Mouse (Mus musculus): ENCODE data around the gene Gm10490. TPM values are rescaled to one million over a fixed set of nuclear protein-coding genes. Genes with fewer than 3 reads are reported as not detected.

Gm10490 gene
- total RNA-seq, 4 experiments from 2014 or later, result not detected

DNA sequence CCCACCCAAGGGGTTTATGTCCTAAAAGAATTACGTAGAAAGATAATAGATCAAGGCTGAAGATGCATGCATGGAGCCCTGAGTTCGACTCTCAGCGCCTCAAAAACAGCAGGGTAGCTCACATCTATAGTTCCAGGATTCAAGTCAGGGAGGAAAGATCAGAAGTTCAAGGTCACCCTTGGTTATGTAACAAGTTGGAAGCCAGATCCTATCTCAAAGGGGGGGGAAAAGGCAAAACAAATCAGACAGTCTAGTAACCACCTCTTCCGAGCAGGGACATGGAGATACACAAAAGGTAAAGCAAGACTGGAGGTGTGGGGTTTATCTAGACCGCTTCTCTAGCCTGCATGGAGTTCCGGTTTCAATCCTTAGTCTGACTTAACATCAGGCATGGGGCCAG, 16.9 kb downstream of the Gm10490 start:
- DNase-seq (ENCODE audit: low spot score in 2 of 2), result no peak

DNA sequence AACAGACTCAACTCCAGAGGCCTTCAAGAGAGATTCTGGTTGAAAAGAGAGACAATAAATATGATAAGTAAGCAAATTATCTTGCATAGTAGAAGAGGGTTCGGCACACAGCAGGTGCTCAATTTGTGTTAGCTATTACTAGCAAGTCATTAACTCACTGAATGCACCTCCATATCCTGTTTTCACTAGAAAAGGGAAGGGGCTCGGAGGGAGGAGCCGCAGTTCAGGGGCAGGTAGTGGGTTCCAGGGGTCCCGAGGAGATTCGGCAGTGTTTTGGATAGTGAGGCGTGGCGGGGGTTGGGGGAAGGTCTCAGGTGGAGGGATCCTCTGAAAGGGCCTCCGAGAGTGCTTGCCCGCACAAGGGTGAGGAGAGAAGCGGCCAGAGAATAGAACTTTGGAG, 17.8 kb downstream of the Gm10490 start:
- DNase-seq (ENCODE audit: low spot score in 2 of 2), result no peak

DNA sequence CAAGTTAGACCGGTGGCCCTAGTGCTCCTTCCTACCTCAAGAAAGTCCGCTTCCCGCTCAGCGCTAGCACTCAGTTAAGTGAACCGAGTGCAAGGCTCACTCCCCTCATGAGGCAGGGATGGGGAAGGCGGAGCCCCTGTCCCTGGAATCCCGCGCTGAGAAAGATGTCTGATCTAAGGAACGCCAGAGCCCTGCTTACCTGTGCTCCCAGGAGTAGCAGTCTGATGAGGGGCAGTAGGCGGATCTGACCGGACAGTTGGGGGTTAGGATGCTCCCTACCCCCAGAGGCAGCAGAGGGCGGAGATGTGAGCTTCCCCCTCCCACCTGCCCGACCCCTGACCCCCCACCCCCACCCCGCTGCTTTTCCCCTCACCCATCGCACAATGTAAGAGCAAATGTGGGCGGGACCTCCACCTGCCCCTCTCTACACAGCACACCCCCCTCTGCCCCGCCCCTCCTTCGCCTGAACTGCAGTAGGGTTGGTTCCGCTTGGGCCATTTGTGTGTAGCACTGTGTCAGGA, 19.0 kb downstream of the Gm10490 start, which contains the start of gene Eras:
TSS of gene Eras (minus strand) at position 338 of the 521 bp plus-strand sequence.
- no peak for DNase-seq (ENCODE audit: low spot score in 2 of 2)

DNA sequence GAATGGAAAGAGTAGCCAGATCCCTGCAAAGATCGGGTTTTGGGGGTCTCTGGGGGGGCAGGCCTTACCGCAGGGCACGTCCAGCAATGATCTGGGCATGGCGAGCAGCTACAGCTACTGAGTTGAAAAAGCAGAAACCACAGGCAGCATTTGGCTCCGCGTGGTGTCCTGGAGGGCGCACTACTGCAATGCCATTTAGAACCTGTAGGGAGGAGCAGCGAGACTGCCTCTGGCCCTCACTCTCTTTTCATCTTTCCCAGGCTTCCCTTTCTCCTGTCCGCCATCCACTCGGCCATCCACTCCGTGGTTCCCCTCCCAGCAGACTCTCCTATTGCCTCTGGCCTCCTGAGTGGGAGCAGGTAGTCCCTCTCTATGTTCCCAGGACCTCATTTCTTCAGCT, 27.5 kb downstream of the Gm10490 start:
- DNase-seq (ENCODE audit: low spot score in 2 of 2), result no peak

DNA sequence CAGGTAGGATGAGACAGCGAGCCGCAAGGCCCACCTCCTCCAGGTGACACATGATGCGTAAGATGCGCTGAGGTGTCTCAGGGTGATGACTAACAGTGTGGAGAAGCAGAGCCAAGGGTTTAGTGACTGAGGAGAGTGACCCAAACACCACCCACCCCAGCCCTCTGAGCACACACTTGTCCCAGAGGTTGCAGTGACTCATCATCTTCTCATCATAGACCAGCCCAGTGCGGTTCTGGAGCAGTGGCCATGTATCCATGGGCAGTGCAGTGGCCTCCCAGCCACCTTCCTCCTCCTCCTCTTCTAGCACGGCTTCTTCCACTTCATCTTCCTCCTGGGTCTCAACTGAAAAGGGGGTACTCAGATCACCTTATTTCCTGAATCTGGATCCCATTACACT, 28.3 kb downstream of the Gm10490 start:
- DNase-seq (ENCODE audit: low spot score in 2 of 2), result no peak

DNA sequence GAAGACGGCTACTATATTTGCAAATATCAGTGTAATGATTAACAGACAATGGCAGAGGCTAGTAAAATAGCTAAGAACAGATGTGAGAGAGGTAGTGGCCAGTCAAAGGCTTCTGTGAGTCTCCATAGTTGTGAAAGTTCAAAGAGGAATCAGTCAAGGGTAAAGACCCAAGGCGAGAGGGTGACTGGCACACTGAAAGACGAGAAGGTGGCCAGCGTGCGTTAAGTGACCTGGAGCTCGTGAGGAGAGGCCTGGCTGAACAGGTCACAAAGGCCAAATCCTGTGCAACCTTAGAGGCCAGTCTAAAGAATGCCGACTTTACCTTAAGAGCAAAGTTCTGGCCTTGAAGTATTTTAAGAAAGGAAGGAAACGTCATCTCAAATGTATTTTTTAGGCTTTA, 36.3 kb downstream of the Gm10490 start:
- no peak for DNase-seq (ENCODE audit: low spot score in 2 of 2)

DNA sequence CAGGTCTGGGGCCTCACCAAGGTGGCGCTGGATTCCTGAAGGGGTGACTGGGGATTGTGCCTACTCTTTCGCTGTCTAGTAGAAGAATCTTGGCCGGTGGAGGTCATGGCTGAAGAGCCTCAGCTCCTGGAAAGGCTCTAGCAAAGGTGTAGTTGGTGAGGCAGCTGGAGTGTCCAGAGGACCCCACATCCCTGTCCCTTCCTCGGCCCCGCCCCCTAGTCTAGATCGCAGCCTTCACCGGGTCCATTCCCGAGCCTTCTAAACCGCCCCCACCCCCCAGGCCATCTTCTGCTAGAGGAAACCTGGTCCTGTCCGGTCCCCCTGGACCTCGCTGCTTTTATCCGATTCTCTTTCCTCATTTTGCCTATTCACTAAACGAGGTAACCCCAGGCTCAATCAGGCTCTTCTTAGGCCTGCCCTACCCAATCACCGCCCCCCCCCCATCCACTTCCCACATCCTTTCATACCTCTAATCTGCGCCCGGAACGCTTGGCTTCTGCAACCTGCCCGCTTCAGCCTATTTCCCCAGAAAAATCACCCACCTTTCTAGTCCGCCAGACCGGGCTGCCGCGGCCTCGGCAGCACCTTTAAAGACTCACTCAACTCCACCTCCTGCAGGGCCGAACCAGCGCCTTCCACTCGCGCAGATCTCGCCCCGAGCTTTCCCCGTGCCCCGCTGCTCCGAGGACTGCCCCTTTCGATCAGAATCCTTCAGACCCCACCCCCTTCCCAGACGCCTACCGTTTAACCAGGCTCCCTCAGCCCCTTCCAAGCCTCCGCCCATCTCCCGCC, 38.0 kb downstream of the Gm10490 start, which contains the start of gene Hdac6:
TSS of gene Hdac6 (minus strand) at position 782 of the 792 bp plus-strand sequence.
- DNase-seq (ENCODE audit: low spot score in 2 of 2), result no peak

DNA sequence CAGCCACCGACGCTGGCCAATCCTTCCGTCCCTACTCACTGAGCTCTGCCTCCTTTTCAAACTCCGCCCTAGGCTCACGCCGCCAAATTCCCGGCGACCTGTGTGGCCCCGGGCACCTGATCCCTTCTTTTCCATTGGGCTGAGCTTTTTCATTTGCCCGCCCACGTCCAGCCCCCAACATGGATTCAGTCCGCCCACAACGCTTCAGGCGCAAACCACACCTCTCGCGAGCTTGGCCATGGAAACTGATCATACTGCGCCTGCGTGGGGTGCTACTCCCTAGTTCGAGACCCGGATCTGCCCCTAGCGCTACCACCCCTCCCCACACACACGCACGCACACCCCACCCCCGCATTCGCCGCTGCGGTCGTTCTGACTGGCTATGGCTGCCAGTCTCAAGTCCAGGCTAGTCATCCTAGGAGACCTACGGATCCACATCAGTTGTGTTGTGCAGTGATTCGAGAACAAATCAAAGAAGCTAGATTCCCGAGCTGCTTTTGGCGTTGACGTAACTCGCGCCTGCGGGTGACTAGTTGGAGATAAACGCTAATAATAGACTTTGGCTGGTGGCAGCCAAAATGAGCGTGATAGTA, 38.7 kb downstream of the Gm10490 start:
- DNase-seq (ENCODE audit: low spot score in 2 of 2), result peak; percentile 93 to 96

DNA sequence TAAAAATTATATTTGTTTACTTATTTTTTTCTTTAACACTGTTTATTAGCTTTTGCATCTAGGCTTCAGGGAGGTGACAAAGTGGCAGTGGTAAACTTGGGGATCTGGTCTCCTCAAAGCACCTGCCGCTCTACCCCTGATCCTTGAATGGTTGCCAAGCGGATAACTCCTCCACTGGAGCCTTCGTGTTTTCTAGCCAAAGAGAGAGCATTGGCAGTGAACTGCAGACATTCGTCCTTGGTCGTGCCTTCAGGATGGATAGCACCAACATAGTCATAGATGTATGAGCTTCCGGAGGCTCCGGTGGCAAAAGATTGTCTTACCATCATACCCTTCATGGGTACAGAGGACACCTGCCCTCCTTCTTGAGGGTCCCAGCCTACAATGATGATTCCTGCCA, 40.7 kb downstream of the Gm10490 start:
- DNase-seq (ENCODE audit: low spot score in 2 of 2), result no peak

DNA sequence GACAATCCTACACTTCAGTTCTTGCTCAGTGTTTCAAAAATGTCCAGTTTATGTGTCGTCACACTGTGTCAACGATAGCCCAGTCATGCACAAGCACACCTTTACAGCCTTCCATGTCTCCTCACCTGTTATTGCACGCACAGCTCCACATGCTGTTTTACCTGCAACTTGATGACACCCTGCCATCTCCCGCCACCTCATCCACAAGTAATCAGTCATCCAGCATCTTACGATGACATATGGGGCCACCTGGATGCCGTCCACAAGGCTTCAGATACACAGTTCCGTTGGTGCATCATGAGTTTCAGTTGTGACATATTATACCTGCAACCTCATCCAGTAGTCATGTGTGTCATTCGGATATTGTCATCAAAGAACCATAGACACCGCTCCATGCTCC, 49.5 kb downstream of the Gm10490 start:
- no peak for DNase-seq (ENCODE audit: low spot score in 2 of 2)

Other genes starting within 250 kb of the Gm10490 start
- gene Plp2, start 238.2 kb upstream of the Gm10490 start, total RNA-seq (2022), result 1 to 10 TPM; 4.6 to 7.8 (median 6.0) TPM
- under 1 TPM; 0.23 to 0.36 (median 0.30) TPM for gene Magix, start 228.3 kb upstream of the Gm10490 start, total RNA-seq (2022)
- 10 to 100 TPM; 33.2 to 39.4 (median 35.8) TPM for gene Gpkow, start 212.4 kb upstream of the Gm10490 start, total RNA-seq (2022)
- gene Wdr45, start 195.2 kb upstream of the Gm10490 start, total RNA-seq (2022), result 10 to 100 TPM; 55.6 to 68.4 (median 62.7) TPM
- not detected for gene Gm45208, start 187.3 kb upstream of the Gm10490 start, total RNA-seq (2022)
- 100 to 1,000 TPM in 2 of 4 experiments, 10 to 100 TPM in 2; 90.4 to 101 (median 96.8) TPM for gene Praf2, start 181.1 kb upstream of the Gm10490 start, total RNA-seq (2022)
- gene Ccdc120, start 158.6 kb upstream of the Gm10490 start, total RNA-seq (2022), result 10 to 100 TPM; 12.4 to 21.4 (median 17.2) TPM
- gene Tfe3, start 147.0 kb upstream of the Gm10490 start, total RNA-seq (2022), result 10 to 100 TPM; 31.8 to 34.9 (median 32.7) TPM
- gene Gripap1, start 119.8 kb upstream of the Gm10490 start, total RNA-seq (2022), result 100 to 1,000 TPM in 3 of 4 experiments, 10 to 100 TPM in 1; 97.8 to 120 (median 109) TPM
- gene Kcnd1, start 87.3 kb upstream of the Gm10490 start, total RNA-seq (2022), result 10 to 100 TPM in 2 of 4 experiments, 1 to 10 TPM in 2; 8.8 to 11.8 (median 10.1) TPM
- 10 to 100 TPM; 72.4 to 77.1 (median 75.7) TPM for gene Otud5, start 68.2 kb upstream of the Gm10490 start, total RNA-seq (2022)
- 10 to 100 TPM; 41.3 to 61.5 (median 50.7) TPM for gene Pim2, start 31.3 kb upstream of the Gm10490 start, total RNA-seq (2022)
- gene Slc35a2, start 25.5 kb upstream of the Gm10490 start, total RNA-seq (2022), result 10 to 100 TPM; 39.3 to 50.9 (median 41.9) TPM
- 10 to 100 TPM; 65.0 to 82.0 (median 75.3) TPM for gene Pqbp1, start 10.3 kb upstream of the Gm10490 start, total RNA-seq (2022)
- gene Timm17b, start 10.2 kb upstream of the Gm10490 start, total RNA-seq (2022), result 10 to 100 TPM; 19.6 to 33.3 (median 25.4) TPM
- gene Gm10491, start 1.7 kb upstream of the Gm10490 start, total RNA-seq (2022), result not detected
- 100 to 1,000 TPM; 321 to 373 (median 344) TPM for gene Pcsk1n, start 10.3 kb downstream of the Gm10490 start, total RNA-seq (2022)
- gene Eras, start 19.1 kb downstream of the Gm10490 start, total RNA-seq (2022), result not detected
- gene Hdac6, start 38.3 kb downstream of the Gm10490 start, total RNA-seq (2022), result 10 to 100 TPM; 45.6 to 50.1 (median 47.6) TPM
- gene Gata1, start 68.5 kb downstream of the Gm10490 start, total RNA-seq (2022), result not detected
- not detected for gene Glod5, start 109.0 kb downstream of the Gm10490 start, total RNA-seq (2022)
- gene Suv39h1, start 165.2 kb downstream of the Gm10490 start, total RNA-seq (2022), result 10 to 100 TPM; 18.1 to 28.6 (median 23.6) TPM
- gene Was, start 181.0 kb downstream of the Gm10490 start, total RNA-seq (2022), result 1 to 10 TPM in 3 of 4 experiments, under 1 TPM in 1; 0.83 to 4.5 (median 2.4) TPM
- 100 to 1,000 TPM; 188 to 218 (median 204) TPM for gene Wdr13, start 223.3 kb downstream of the Gm10490 start, total RNA-seq (2022)
- 100 to 1,000 TPM; 111 to 215 (median 130) TPM for gene Rbm3, start 236.3 kb downstream of the Gm10490 start, total RNA-seq (2022)

Data from layer of hippocampus, adult 8-10 months (tissue).